Mouse (Mus musculus) heart, postnatal 0 days (tissue): ENCODE data around the gene H2-DMb1.

Experiments
- CTCF ChIP-seq: IDR thresholded peaks from 2 replicates; pipeline ENCODE4 v1.5.1; 2016; ENCODE audit warnings: antibody characterized with exemption, control low read depth, low read depth
- EP300 ChIP-seq: IDR thresholded peaks from 2 replicates; pipeline ENCODE4 v1.6.1; 2016; ENCODE audit warnings: antibody characterized with exemption, low read depth

DNA sequence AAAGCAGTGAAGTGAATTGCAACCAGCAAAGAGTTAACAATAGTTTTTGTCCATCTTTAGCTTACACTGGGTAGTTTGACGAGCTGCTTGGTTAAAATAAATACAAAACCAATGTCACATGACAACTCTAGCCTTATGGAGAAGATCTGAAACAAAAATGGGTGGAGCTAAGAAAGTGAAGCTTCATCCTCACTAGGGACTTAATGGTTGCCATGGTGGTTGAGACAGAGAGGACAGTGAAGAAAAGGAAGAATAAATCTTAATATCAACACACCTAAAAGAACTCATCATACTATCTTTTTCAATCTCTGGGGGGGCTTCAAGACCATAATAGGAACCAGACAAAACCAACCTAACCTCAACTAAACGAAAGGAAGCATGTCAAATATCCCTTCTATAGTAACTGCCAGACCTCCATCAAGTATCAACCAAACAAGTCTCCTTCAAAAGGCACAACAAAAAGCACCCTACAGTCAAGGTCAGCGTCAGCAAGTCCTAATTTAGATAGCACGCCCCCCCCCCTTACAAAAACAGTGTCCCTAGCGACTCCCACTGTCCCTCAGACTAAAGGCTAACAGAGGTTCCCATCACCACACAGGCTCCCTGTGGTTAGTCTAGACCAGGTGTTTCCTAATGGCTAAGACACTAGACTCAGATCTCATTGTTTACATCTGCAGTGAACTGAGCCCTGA, 35.3 kb upstream of the H2-DMb1 start:
- TF ChIP-seq CTCF (no peak), EP300 (no peak)
